Mouse (Mus musculus): Measurements from ENCODE around the gene Ehbp1.

DNA sequence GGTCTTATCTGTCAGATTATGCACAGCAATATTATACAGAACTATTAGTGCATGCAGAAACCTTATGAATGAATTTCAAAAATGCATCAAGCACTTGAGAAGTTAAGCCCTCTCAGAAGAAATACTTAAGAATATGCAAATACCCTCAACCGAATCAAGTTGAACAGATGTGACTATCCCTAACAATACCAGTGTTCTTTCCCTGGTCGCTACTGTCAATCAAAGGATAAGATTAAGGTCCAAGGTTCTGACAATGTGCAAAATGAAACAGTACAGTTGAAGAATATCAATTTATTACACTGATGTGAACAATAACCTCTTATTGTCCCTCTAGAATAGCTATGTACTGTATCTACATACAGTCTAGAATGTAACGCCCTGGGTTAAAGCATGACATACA lies 167.8 kb downstream of the Ehbp1 start:
- TF ChIP-seq CTCF (conservative IDR thresholded peaks at IDR 0.05; ENCODE audit: insufficient read depth, insufficient read length, low read depth, low read length) (no peak), POLR2A (IDR thresholded peaks at IDR 0.05; ENCODE audit: low read depth, low read length) (no peak)

Measured in kidney, adult 2 months (tissue).